Mouse (Mus musculus) adrenal gland, adult 2 months (tissue): ENCODE data around the gene Prdx6. TPM values are rescaled to one million over a fixed set of nuclear protein-coding genes. Genes with fewer than 3 reads are reported as not detected.
"Not testable (repeated sequence)": the region's sequence is repeated elsewhere in the genome, so short reads cannot be mapped to it uniquely, and the experiment has no call there.

Experiments used
- DNase-seq: peaks from one replicate; pipeline ENCODE4 v3.0.0; 2021
- polyA plus RNA-seq: library from polyadenylated mRNA; depleted of rRNA; stranded (reverse); fragments of >200 nt; gene quantifications from 2 replicates; pipeline ENCODE4 v1.2.3, GENCODE M21; 2012
- total RNA-seq, 2 experiments: library from RNA; stranded (reverse); gene quantifications; 2 replicates each; pipeline ENCODE4 v1.2.3; 2021

Prdx6 gene
- total and polyA plus RNA-seq, 3 experiments = 130 to 597 (median 283) TPM

- no peak for DNase-seq
These were observed 622 bp upstream of the Prdx6 start for GRCm38 (mm10) chr1:161251417-161252265.

- peak; percentile 84 for DNase-seq
These were observed 902 bp downstream of the Prdx6 start for GRCm38 (mm10) chr1:161250031-161250603.

- DNase-seq = no peak
These were observed 1.6 kb downstream of the Prdx6 start for GRCm38 (mm10) chr1:161249442-161249841.

GRCm38 (mm10) chr1:161248685-161249084 lies 2.3 kb downstream of the Prdx6 start:
- no peak for DNase-seq

DNA sequence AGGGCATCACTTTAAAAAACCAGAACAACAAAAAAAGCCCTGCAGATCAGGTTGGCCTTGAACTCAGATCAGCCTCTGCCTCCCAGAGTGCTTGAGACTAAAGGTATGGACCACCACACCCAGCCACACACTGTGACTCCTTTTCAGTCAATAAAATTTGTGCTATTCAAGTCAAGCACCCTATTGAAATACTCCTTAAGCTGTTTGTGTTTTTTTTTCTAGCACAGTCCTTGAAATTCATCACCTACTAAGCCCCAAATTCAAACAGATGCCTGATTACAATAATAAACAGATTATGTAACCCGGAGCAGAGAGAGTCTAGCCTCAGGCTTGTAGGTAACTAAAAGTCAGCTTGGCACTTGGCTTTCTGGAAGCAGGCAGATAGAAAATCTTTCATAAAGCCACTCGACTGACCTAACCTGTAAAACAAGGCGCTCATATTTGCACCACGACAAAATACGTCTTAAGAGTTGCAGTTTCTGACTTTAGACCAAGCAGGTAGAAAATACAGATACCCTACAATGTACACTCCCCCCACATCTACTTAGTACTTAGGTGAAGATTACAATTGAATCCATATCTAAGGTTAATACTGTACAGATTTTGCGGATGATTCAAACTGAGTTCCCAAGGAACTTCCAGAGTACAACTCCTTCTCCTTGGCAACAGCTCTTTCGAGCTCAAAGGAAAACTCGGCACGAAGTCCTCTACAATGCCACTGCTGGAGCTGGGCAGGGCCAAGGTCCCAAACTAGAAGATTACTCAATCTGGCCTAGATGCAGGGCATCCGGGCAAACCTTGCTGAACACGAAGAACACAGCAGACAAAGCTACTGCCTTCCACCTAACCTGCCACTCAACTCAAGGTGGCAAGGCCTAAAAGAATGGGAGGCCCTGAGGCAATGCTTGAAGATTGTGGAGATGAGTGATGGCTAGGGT lies 3.1 kb downstream of the Prdx6 start:
- peak; percentile 80 for DNase-seq

DNA sequence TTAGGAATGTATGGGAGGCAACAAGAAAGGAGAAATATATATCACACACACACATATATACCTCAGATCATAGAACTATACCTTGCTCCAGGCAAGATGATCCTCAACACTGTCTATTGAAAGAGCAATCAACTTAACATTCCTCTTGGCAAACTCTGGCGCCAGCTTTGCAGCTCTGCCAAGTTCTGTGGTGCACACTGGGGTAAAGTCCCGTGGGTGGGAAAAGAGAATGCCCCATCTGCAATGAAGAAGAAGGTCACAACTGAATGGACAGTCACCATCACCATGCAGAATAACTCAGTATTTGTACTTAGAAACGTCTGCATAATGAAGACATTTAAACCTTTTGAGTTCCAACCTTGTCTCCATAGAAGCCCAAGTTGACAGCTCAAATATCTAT lies 3.8 kb downstream of the Prdx6 start:
- DNase-seq = no peak

GRCm38 (mm10) chr1:161237750-161238149 lies 13.3 kb downstream of the Prdx6 start:
- no peak for DNase-seq

- DNase-seq = no peak
These were observed 13.7 kb downstream of the Prdx6 start for GRCm38 (mm10) chr1:161237339-161237738.

DNA sequence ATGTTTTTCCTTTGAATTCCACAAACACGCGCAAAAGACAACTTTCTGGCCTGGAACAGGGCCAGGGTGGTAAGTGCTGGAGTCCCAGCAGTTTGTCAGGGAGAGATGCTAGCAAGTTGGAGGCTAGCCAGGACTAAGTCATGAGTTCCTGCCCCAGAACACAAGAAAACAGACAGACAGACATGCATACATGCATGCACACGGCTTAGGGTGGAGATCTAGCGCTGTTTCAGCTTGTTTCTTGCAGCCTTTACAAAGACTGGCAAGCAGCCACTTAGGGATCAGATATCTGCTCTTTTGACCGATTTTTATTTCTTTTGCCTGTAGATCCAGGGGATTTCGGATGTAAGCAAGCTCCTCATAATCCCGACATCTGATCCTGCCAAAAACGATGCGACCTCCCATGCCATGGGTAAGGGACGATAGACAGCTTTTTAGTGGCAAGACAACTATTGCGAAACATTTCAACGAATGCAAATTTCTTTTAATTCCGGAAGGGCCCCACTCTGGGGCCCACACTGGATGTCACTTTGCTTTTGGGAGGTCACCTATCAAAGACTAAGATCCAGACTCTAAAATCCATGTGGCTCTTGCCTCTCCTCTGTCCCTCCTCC lies 17.7 kb downstream of the Prdx6 start:
- no peak for DNase-seq

- no peak for DNase-seq
These were observed 18.8 kb downstream of the Prdx6 start for GRCm38 (mm10) chr1:161232181-161232580.

DNA sequence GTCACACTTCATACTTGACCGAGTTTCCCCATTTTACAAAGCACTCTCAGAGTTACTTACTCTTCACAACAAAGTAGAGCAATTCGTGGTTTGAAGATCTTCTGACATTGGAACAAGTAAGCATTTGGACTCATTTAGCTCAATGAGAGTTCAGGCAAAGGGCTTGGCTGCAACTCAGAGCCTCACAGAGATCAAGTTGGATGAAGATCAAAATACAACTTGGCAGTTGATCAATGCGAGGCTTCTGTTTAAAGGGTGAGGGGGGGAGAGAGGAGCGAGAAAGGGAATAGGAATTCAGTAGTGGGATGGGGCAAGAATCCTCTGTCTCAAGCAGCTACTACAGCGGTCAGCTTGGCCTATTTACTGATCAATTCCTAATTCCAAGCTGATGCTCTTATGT lies 26.2 kb downstream of the Prdx6 start:
- DNase-seq = peak; percentile 26

GRCm38 (mm10) chr1:161219816-161220215 lies 31.2 kb downstream of the Prdx6 start:
- DNase-seq = no peak

- DNase-seq = peak; percentile 25
These were observed 36.6 kb downstream of the Prdx6 start for GRCm38 (mm10) chr1:161214465-161214864.

- no peak for DNase-seq
These were observed 51.2 kb downstream of the Prdx6 start for GRCm38 (mm10) chr1:161199856-161200255.

DNA sequence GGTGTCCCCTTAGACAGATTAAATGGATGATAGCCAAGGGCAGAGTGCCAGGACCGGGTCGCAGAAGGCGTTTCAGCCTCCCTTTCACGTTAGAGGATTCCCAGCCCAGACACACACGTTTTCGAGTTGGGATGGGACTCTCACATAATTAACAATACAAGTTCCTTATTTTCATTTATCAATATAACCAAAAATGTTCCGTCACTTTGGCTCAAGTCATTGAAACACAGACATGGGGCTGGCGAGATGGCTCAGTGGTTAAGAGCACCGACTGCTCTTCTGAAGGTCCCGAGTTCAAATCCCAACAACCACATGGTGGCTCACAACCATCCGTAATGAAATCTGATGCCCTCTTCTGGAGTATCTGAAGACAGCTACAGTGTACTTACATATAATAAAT lies 54.7 kb downstream of the Prdx6 start:
- not testable (repeated sequence) for DNase-seq

DNA sequence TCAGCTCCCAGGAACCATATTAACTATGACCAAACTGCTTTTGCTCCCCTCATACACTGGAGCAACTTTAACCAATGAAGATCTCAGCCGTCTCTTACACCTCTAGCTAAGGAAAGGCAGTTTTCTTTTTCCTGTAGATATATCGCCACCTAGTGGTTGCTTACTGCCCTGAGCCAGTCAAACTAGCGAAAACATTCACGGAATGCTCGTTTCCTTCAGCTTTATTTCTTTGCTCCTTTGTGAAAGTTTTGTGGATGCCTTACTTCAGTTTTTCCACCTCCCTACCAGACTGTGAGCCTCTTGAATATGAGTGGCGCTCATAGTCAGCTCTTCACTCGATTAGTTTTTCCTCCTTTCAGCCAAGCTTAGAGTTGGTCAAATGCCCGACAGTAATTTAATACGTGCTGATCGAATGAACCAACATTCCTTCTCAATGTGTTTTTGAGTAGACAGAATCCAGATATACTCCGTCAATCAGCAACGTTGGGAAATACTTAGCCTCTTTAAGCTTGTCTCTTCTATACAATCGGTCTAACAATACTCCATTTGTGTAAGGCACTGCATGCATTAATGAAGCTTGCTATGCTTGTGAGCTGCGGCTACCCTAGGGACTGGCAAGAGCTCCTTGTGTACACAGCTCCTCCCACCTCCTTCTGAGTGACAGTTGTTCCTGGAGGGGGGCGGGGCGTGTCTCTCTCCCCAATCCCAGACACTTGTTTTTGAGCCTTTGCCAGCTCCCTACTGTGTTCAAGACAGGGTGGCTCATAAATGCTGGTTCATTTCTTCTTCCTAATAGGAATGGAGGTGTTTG lies 55.3 kb downstream of the Prdx6 start:
- DNase-seq = peak; percentile 89

- DNase-seq = no peak
These were observed 60.6 kb downstream of the Prdx6 start for GRCm38 (mm10) chr1:161190253-161190910.
